Mouse (Mus musculus): ENCODE measurements around the gene Usp28. TPM values are rescaled to one million over a fixed set of nuclear protein-coding genes. Genes with fewer than 3 reads are reported as not detected.
A peak's percentile ranks its signal among the peaks of the same experiment; 100 is the strongest.
"Not testable (repeated sequence)": the region's sequence is repeated elsewhere in the genome, so short reads cannot be mapped to it uniquely, and the experiment has no call there.

Gene Usp28
- total RNA-seq (2021): 1 to 10 TPM; 9.1 to 9.7 TPM
- long read RNA-seq, experiment 1, full-length matches to known transcripts: 3 of 6 reads
- long read RNA-seq, experiment 1, partial matches to known transcripts: 1 of 6 reads
- long read RNA-seq, experiment 1, other reads (novel, unspliced or antisense): 2 of 6 reads
- long read RNA-seq, experiment 2, full-length matches to known transcripts: 3 of 9 reads
- long read RNA-seq, experiment 2, partial matches to known transcripts: 4 of 9 reads
- long read RNA-seq, experiment 2, other reads (novel, unspliced or antisense): 2 of 9 reads

GRCm38 (mm10) chr9:48984845-48985707 lies at the start of gene Usp28:
Gene Usp28, plus strand, starts transcription at chr9:48985375.
- DNase-seq (ENCODE audit: low spot score in 2 of 2): peak; percentile 98 to 99

GRCm38 (mm10) chr9:48942349-48942748 lies 42.8 kb upstream of the Usp28 start:
- no peak for DNase-seq (ENCODE audit: low spot score in 2 of 2)

- DNase-seq (ENCODE audit: low spot score in 2 of 2): no peak
Observed at GRCm38 (mm10) chr9:48947565-48947964, 37.6 kb upstream of the Usp28 start.

GRCm38 (mm10) chr9:48961314-48961713 lies 23.9 kb upstream of the Usp28 start:
- DNase-seq (ENCODE audit: low spot score in 2 of 2): no peak

DNA sequence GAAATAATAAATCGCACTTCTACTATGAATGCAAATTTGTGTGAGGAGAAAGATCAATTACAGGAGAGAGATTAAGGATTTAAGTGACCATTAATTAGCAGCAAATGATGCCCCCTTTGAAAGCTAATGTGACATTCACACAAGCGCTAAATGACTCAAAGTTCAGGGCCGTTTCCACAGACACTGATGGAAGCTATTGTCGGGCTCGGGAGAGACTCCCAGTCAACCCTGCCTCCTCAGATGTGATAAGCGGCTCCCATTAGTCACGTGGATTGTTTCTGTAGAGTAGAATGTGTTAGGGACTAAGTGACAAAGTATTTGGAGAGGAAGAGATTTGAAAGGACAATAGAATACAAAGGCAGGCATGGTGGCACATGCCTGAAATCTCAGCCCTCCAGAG lies 23.0 kb upstream of the Usp28 start:
- no peak for DNase-seq (ENCODE audit: low spot score in 2 of 2)

- no peak for DNase-seq (ENCODE audit: low spot score in 2 of 2)
Observed at GRCm38 (mm10) chr9:48964587-48965040, 20.6 kb upstream of the Usp28 start, which contains the start of gene Htr3b. Gene Htr3b, minus strand, starts transcription at chr9:48964990.

- peak; percentile 29 to 47 for DNase-seq (ENCODE audit: low spot score in 2 of 2)
Observed at GRCm38 (mm10) chr9:48972494-48972893, 12.7 kb upstream of the Usp28 start.

DNA sequence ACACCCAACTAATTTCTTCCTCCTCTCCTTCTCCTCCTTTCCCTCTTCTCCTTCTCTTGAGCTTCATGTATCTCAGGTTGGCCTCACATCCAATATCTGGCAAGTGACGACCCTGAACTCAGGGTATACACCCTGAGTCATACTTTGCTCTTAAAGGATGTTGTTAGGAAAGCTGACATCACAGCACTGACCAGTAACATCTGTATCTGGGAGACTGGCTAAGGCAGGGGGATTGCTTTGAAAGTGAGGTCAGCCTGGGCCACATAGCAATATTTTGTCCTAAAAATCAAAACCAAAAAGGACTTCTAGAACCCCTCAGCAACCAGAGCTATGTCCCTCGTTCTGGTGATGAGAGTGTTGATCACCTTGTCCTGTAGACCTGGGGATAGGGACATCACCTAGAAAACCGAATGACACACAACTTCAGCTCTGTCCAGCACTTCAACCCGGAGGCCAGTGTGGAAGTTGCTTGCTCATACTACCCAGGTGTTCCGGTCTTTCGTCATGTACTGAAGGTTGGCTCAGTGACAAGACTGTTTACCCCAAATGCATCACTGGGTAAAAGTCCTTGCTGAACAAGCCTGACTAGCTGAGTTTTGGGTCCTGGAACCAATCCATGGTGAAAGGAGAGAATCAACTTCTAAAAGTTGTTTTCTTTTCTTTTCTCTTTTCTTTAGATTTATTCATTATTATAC lies 8.4 kb upstream of the Usp28 start:
- DNase-seq (ENCODE audit: low spot score in 2 of 2): no peak

DNA sequence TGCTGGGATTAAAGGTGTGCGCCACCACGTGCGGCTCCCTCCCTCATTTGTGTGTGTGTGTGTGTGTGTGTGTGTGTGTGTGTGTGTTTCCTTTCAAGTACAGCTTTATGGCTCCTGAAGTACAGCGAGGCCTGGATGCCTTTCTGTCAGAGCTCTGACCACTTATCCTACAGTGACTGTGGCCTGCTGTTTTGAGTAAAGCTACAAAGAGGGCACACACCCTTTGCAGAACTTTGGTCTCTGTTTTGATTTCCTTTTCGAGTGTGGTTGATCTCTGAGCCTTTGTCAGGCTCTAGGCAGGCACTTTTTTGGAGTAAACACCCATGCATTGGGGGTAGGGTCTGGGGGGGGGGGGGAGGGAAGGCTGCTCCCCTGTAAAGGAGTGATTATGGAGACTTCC lies 4.8 kb upstream of the Usp28 start:
- no peak for DNase-seq (ENCODE audit: low spot score in 2 of 2)

DNA sequence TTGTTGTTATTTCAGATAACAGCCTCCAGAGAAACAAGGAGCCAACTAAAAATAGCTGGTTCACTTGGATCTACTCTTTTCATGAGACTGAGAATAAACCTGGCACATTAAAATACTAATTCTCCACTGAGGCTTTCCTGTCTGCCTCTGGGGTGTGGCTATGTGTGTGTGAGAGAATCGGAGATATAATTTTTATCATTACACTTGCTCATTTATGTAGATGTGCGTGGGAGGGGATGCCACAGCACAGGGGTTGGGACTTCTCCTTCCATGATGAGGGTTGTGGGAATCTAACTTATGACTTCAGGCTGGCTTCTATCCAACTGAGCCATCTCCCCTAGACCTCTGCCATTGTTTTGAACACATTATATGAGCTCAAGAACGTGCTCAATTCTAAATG lies 4.4 kb upstream of the Usp28 start:
- DNase-seq (ENCODE audit: low spot score in 2 of 2): no peak

DNA sequence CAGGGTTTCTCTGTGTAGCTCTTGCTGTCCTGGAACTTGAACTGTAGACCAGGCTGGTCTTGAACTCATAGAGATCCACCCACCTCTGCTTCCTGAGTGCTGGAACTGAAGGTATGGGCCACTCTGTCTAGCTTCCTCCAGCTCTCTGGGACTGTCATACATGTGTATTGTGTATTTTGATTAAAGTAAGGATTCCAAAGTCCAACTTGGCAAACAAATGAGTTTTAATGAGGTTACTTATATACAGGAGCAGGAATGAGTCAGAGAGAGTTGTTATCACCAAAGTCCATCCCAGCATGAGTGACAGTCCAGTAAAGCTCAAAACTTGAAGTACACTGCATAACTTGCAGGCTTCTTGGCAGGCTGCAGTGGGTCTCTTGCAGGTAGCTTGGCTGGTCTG lies 3.3 kb upstream of the Usp28 start:
- no peak for DNase-seq (ENCODE audit: low spot score in 2 of 2)

DNA sequence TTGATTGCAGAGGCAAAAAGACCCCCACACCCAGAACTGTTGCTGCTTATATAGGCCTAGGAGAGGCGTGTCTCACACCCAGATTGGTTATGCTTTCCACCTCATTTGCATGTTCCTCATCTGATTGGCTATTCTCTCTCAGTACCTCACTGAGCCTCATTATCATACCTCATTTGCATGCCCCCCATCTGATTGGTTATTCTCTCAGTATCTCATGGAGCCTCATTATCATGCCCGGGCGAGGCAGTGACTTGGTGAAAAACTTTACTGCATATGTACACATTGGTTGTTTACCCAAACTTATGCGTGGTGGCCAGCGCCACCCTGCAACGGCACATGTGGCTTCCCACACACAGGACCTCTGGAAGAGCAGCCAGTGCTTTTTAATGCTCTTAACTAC lies 1.4 kb upstream of the Usp28 start:
- not testable (repeated sequence) for DNase-seq (ENCODE audit: low spot score in 2 of 2)

- DNase-seq (ENCODE audit: low spot score in 2 of 2): no peak
Observed at GRCm38 (mm10) chr9:48984320-48984844, 793 bp upstream of the Usp28 start.

- DNase-seq (ENCODE audit: low spot score in 2 of 2): no peak
Observed at GRCm38 (mm10) chr9:48985708-48986088, 523 bp downstream of the Usp28 start.

DNA sequence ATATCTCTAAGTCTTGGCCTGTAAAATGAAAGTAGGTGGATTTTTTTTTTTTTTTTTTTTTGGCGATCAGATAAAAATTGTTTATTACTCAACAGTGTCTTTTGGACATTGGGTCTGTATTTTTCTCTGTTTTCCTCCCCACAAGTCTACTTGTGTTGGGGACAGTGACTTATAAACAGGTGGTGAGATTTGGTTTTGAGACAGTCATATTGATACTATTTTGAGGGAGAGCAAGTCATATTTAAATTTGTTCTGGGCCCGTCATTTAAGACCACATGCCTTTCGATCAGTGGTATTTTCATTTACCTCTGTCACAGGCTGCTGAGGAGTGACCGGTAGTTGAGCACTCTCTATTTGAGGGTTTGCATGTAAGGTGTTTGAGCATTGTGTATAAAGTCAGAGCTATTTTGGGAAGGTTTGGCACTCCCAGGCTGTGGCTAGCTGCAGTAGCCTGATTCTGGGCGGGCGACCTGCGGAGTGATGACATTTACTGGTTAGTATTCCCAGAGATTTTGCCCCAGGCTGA lies 1.5 kb downstream of the Usp28 start:
- peak in 1 of 2 experiments; percentile 15 for DNase-seq (ENCODE audit: low spot score in 2 of 2)

- DNase-seq (ENCODE audit: low spot score in 2 of 2): no peak
Observed at GRCm38 (mm10) chr9:48987201-48988101, 2.3 kb downstream of the Usp28 start.

- DNase-seq (ENCODE audit: low spot score in 2 of 2): no peak
Observed at GRCm38 (mm10) chr9:48991671-48992070, 6.5 kb downstream of the Usp28 start.

GRCm38 (mm10) chr9:48994779-48995178 lies 9.6 kb downstream of the Usp28 start:
- no peak for DNase-seq (ENCODE audit: low spot score in 2 of 2)

DNA sequence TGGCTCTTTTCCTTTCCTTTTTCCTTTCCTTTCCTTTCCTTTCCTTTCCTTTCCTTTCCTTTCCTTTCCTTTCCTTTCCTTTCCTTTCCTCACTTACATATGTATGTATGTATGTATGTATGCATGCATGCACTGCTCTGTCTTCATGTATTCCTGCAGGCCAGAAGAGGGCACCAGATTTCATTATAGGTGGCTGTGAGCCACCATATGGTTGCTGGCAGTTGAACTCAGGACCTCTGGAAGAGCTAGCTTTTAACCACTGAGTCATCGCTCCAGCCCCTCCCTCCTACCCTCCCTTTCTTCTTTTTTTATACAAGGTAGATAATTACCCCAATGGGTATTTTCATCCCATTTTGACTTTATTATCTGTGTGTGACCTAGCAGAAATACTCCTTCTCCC lies 10.6 kb downstream of the Usp28 start:
- DNase-seq (ENCODE audit: low spot score in 2 of 2): no peak

- DNase-seq (ENCODE audit: low spot score in 2 of 2): no peak
Observed at GRCm38 (mm10) chr9:48999256-48999655, 14.1 kb downstream of the Usp28 start.

Data from adrenal gland, adult 18-20 months (tissue).